Mouse (Mus musculus) heart, adult 2 months (tissue): Measurements from ENCODE around the gene Opn4. TPM values are rescaled to one million over a fixed set of nuclear protein-coding genes. Genes with fewer than 3 reads are reported as not detected.

ENCODE experiments used
- DNase-seq, 2 experiments: peaks; one replicate each; pipeline ENCODE4 v3.0.0; 2021
- H3K27ac ChIP-seq: fragments of 200-600 bp; 2 replicates; pipeline ENCODE4 v1.8.1; 2022
- H3K27me3 ChIP-seq: fragments of 200-500 bp; 2 replicates; pipeline ENCODE4 v1.6.1; 2012; ENCODE audit warnings: mild to moderate bottlenecking, low read length, inconsistent platforms, mixed read lengths; ENCODE audit not compliant: control insufficient read depth, insufficient read depth
- H3K36me3 ChIP-seq: fragments of 200-500 bp; 2 replicates; pipeline ENCODE4 v1.6.1; 2012; ENCODE audit warnings: low read length, inconsistent platforms; ENCODE audit not compliant: control insufficient read depth, insufficient read depth
- H3K4me1 ChIP-seq: fragments of 200-500 bp; 2 replicates; pipeline ENCODE4 v1.6.1; 2011; ENCODE audit warnings: low read length; ENCODE audit not compliant: control insufficient read depth, insufficient read depth
- H3K4me3 ChIP-seq: fragments of 200-600 bp; 2 replicates; pipeline ENCODE4 v1.8.1; 2022
- H3K79me2 ChIP-seq: fragments of 200-500 bp; replicated peaks from 2 replicates; pipeline ENCODE4 v1.6.1; 2012; ENCODE audit warnings: mild to moderate bottlenecking, inconsistent platforms, low read length, moderate library complexity, mixed read lengths; ENCODE audit not compliant: control insufficient read depth, insufficient read depth
- H3K9ac ChIP-seq: fragments of 200-500 bp; 2 replicates; pipeline ENCODE4 v1.6.1; 2012; ENCODE audit warnings: low read depth, mild to moderate bottlenecking, control low read depth, inconsistent platforms, low read length, mixed read lengths
- CTCF ChIP-seq: fragments of 200-600 bp; IDR thresholded peaks from 2 replicates; pipeline ENCODE4 v1.8.1; 2022; ENCODE audit warnings: antibody characterized with exemption, mild to moderate bottlenecking, moderate library complexity
- EP300 ChIP-seq: fragments of 200-500 bp; IDR thresholded peaks from 2 replicates; pipeline ENCODE4 v1.6.1; 2011; ENCODE audit warnings: low read depth, low read length, control low read depth; ENCODE audit not compliant: insufficient read depth
- POLR2A ChIP-seq: fragments of 200-500 bp; IDR thresholded peaks from 2 replicates; pipeline ENCODE4 v1.6.1; 2011; ENCODE audit warnings: mild to moderate bottlenecking, low read depth, low read length, control low read depth; ENCODE audit not compliant: insufficient read depth
- WGBS: fragments of 180-500 bp; shearing (Covaris S2); methylation state at CpG from one replicate; pipeline ENCODE4 v1.1.7; 2018; 5-methylcytosine and 5-hydroxymethylcytosine counted together
- intact Hi-C: fragments of 180-260 bp; cut with DNase I; formaldehyde crosslinking; loops from one replicate; pipeline ENCODE4 v1.15.1; 2025
- polyA plus RNA-seq: library from polyadenylated mRNA; depleted of rRNA; stranded (reverse); fragments of >200 nt; gene quantifications from 2 replicates; pipeline ENCODE4 v1.2.3, GENCODE M21; 2012
- total RNA-seq, 2 experiments: library from RNA; stranded (reverse); gene quantifications; 2 replicates each; pipeline ENCODE4 v1.2.3; 2021

Opn4 gene
- total and polyA plus RNA-seq, 3 experiments: 2.4 to 7.9 (median 2.6) TPM

- Histone ChIP-seq H3K36me3 (peaks cover 3% of the 10 kb centered on the region), H3K27me3 (no peaks in the 10 kb centered on the region), H3K9ac (no peak overlapping the region), H3K4me1 (peaks cover 19% of the 10 kb centered on the region), H3K27ac (peak overlapping the region; percentile 78), H3K79me2 (no peaks in the 10 kb centered on the region), H3K4me3 (no peak overlapping the region)
- DNase-seq: peak; percentile 68 to 83
- intact Hi-C loops: loop anchor here (5.0 kb wide), 1 partner anchor 192 kb away; the partner anchor contains the start of gene Sncg
- WGBS: 44% methylated on average over 5 of the region's 5 CpGs
- TF ChIP-seq EP300 (peak; percentile 50; the same call in 1 of the 2 replicates), POLR2A (no peak)
Measured at GRCm38 (mm10) chr14:34564646-34565045, 35.3 kb downstream of the Opn4 start.

- WGBS: 24% methylated on average over 2 of the region's 2 CpGs
- H3K79me2 ChIP-seq: no peaks in the 10 kb centered on the region
- no peak overlapping the region for H3K27ac ChIP-seq
- H3K36me3 ChIP-seq: peaks cover 3% of the 10 kb centered on the region
- H3K4me3 ChIP-seq: no peak overlapping the region
- peaks cover 14% of the 10 kb centered on the region for H3K4me1 ChIP-seq
- TF ChIP-seq POLR2A: no peak
- TF ChIP-seq EP300: no peak
- TF ChIP-seq CTCF: peak; percentile 28; the same call in 1 of the 2 replicates
- no peak for DNase-seq
- intact Hi-C loops: no loop called here
- H3K27me3 ChIP-seq: no peaks in the 10 kb centered on the region
- no peak overlapping the region for H3K9ac ChIP-seq
Measured at GRCm38 (mm10) chr14:34562393-34562792, 37.5 kb downstream of the Opn4 start.

GRCm38 (mm10) chr14:34561647-34562046 is 38.3 kb downstream of the Opn4 start:
- no peak overlapping the region for H3K9ac ChIP-seq
- WGBS: 80% methylated on average over 8 of the region's 8 CpGs
- H3K79me2 ChIP-seq: no peaks in the 10 kb centered on the region
- no peak overlapping the region for H3K4me3 ChIP-seq
- peaks cover 12% of the 10 kb centered on the region for H3K4me1 ChIP-seq
- intact Hi-C loops: no loop called here
- DNase-seq: no peak
- H3K27me3 ChIP-seq: no peaks in the 10 kb centered on the region
- TF ChIP-seq POLR2A (no peak), EP300 (no peak), CTCF (no peak)
- H3K36me3 ChIP-seq: peaks cover 3% of the 10 kb centered on the region
- H3K27ac ChIP-seq: no peak overlapping the region

- TF ChIP-seq CTCF: no peak
- TF ChIP-seq POLR2A: 0 out of 2 replicates have a peak, but pooled peaks have one; percentile 19
- no peak for TF ChIP-seq EP300
- H3K79me2 ChIP-seq: no peaks in the 10 kb centered on the region
- 78% methylated on average over 9 of the region's 9 CpGs for WGBS
- H3K4me3 ChIP-seq: no peak overlapping the region
- peaks cover 6% of the 10 kb centered on the region; the same call in 1 of the 2 replicates for H3K36me3 ChIP-seq
- H3K27ac ChIP-seq: no peak overlapping the region
- peaks cover 6% of the 10 kb centered on the region for H3K4me1 ChIP-seq
- H3K27me3 ChIP-seq: no peaks in the 10 kb centered on the region
- no peak overlapping the region for H3K9ac ChIP-seq
- intact Hi-C loops: no loop called here
- no peak for DNase-seq
Measured at GRCm38 (mm10) chr14:34558947-34559346, 41.0 kb downstream of the Opn4 start.

- TF ChIP-seq EP300 (no peak), CTCF (no peak), POLR2A (no peak)
- Histone ChIP-seq H3K27me3 (no peaks in the 10 kb centered on the region), H3K4me3 (no peak overlapping the region), H3K27ac (no peak overlapping the region), H3K4me1 (peaks cover 16% of the 10 kb centered on the region), H3K9ac (peak overlapping the region; percentile 30; the same call in 1 of the 2 replicates), H3K79me2 (no peaks in the 10 kb centered on the region), H3K36me3 (peaks cover 8% of the 10 kb centered on the region; the same call in 1 of the 2 replicates)
- peak in 1 of 2 experiments; percentile 34 for DNase-seq
- 36% methylated on average over 13 of the region's 13 CpGs for WGBS
- intact Hi-C loops: no loop called here
Measured at GRCm38 (mm10) chr14:34555211-34555610, 44.7 kb downstream of the Opn4 start.

- TF ChIP-seq EP300 (peak; percentile 83), POLR2A (no peak; the same call in 1 of the 2 replicates), CTCF (no peak)
- H3K79me2 ChIP-seq: no peaks in the 10 kb centered on the region
- 16% methylated on average over 3 of the region's 3 CpGs for WGBS
- peak overlapping the region; percentile 33 for H3K27ac ChIP-seq
- no peaks in the 10 kb centered on the region for H3K27me3 ChIP-seq
- intact Hi-C loops: no loop called here
- DNase-seq: peak; percentile 63 to 77
- H3K4me1 ChIP-seq: peaks cover 16% of the 10 kb centered on the region
- H3K36me3 ChIP-seq: peaks cover 12% of the 10 kb centered on the region; the same call in 1 of the 2 replicates
- no peak overlapping the region for H3K4me3 ChIP-seq
- no peak overlapping the region for H3K9ac ChIP-seq
Measured at GRCm38 (mm10) chr14:34554047-34554446, 45.9 kb downstream of the Opn4 start.
